Mouse (Mus musculus): ENCODE data around the gene Vmn1r78.

DNA sequence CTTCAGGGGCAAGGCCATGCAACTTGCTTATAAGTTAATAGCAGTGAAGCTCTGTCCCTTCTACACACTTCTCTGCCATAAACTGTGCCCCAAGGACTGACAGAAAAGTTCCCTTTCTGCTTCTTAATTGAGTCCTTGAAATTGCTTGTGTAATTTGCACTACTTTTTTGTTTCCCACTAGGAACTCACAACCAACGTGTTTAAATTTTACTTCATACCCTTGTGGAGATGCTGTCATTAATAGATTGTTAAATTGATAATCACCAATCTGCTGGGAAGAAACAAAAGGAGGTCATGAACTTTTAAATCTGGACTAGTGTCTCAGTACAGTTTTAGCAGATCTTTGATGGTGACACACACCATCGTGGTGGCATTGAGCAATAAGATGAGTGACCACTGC is at the start of gene Vmn1r78:
- TF ChIP-seq CTCF (IDR thresholded peaks at IDR 0.05; ENCODE audit: low read depth): no peak
- TF ChIP-seq EP300 (IDR thresholded peaks at IDR 0.05; ENCODE audit: low read depth): no peak
